Mouse (Mus musculus): Measurements from ENCODE around the gene Nfib. TPM values are rescaled to one million over a fixed set of nuclear protein-coding genes. Genes with fewer than 3 reads are reported as not detected.

The Nfib gene
- total RNA-seq, 2 experiments from 2014 or later = 126 TPM

DNA sequence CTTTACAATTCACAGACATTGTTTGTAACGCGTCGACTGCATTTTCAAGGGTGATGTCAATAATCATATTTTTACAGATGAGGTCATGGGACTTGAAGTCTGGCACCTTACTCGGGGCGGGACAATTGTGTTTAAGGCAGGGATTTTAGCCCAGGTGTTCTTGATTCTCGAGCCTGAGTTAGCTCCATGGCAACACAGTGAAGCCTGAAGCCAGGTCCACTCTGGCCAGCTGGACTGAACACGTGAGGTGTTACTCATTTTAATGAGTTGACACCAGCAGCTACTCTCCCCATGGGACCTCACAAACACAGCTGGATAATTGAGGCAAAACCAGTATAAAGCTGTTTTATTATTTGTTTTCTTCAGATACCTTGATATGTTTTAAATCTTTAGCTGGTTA lies 71.2 kb downstream of the Nfib start:
- no peak for DNase-seq

DNA sequence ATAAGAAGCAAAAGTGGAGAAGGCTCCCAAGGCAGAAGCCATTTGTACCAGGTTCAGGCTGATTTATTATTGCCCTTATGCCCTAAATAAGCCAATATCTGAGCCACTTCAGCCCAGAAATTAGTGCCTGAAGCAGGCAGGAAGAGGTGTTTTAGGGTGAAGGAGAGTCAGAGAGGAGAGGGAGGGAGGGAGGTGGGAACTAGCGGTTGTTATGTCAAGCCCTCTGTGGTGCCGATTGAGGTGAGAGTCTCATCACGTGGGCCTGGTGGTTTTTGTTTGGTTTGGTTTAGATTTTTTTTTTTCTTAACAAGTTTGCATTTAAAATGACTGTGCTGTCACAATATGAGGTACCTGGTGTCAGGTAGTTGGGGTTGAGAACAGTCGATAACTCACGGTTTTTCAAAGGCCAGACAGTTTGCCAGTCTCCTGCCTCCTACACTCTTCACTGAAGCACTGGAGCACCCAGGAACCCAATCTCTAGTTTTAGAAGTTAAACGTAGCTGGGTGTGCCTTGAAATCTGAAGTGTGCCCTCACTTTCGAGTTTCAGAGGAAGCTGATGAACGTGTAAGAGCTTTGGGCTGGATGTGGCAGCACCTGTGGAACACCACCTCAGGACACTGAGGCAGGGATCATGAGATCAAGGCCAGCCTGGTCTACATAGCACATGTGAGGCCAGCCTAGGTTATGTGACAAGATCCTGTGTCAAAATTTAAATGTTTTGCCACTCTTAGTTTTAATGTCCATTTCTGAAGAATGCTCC lies 81.1 kb downstream of the Nfib start:
- DNase-seq = no peak

DNA sequence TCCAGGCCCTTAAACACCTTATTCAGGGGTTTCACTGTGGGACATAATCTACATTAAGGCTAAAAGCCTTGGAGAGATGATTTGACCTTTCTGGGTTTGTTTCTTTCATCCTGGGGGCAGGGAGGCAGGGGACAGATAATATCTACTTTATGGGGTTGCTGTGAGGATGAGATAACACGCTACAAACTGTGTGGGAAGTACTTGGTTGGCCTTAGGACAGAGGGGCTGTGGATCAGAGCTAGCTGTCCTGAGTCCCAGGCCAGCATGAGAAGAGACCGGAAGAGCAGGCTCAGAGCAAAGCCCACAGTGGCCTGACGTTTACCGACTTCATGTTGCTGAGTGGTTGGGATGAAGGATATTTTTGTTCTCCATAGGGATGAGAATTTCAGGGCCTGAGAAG lies 81.7 kb downstream of the Nfib start:
- no peak for DNase-seq

DNA sequence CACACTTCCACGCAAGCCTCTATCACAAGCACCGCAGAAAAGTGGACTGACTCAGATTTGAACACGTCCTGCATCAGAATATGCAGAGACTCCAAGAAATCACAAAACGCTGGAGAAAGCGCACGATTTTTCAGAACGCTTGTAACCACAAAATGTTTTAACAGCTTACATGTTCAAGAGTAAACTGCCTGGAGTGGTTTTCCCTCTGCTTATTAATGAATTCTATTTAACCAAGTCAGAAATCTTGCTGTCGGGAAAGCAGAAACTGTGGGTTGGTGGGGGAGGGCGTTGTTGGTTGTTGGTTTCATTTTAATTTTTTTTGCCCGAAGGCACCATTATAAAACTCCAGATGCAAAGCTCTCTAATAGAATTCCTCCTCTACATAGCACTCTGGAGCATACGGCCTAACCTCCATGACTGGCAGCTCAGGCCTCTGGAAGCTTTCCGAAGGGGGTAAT lies 82.4 kb downstream of the Nfib start:
- DNase-seq = no peak

DNA sequence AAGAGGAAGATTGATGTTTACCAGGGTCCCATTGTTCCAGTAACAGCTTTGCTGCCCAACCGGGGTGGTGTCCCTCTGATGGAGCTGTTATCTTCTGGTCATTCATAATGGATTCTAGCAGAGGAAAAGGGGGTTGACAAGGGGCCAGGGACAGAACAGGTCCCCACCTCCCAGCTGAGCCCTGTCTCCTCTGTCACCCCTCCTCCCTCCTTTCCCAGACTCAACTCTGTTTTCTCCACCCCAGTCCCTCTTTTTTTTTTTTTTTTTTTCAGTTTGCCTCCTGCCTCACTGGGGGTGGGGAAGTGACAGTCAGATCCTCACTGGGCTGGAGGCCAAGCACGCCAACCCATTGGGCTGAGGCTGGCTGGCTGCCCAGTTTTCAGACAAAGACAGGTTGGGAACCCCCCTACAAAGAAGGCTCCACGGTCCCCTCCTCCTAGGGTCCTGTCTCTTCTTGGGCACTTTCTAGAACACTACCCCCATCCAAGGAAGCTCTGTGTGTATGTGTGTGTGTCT lies 83.2 kb downstream of the Nfib start:
- peak; percentile 37 to 44 for DNase-seq

GRCm38 (mm10) chr4:82619539-82619941 lies 86.0 kb downstream of the Nfib start:
- DNase-seq = no peak

- DNase-seq = no peak
Measured at GRCm38 (mm10) chr4:82619003-82619402, 86.5 kb downstream of the Nfib start.

- no peak for DNase-seq
Measured at GRCm38 (mm10) chr4:82617257-82617656, 88.3 kb downstream of the Nfib start.

DNA sequence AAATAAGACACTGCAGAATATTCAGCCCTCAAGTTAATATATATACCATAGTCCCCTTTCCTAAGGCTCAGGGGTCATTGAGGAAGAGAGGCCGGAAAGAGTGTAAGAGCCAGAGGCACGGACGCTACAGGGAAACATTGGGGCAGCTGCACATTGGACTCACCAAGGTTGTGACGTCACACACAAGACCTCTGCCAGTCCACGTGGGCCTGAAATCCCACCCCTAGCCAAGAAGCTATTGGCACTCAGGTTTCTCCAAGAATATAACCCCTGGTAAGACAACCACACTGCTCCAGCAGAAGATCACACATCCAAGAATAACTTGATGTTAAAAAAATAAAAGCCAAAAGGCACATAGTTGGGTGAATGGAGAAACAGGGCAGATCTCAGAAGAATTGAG lies 89.8 kb downstream of the Nfib start:
- no peak for DNase-seq

GRCm38 (mm10) chr4:82614466-82614805 lies 91.1 kb downstream of the Nfib start:
- no peak for DNase-seq

- peak; percentile 48 to 75 for DNase-seq
Measured at GRCm38 (mm10) chr4:82613606-82614465, 91.7 kb downstream of the Nfib start.

- DNase-seq = no peak
Measured at GRCm38 (mm10) chr4:82609676-82610075, 95.9 kb downstream of the Nfib start.

- DNase-seq = no peak
Measured at GRCm38 (mm10) chr4:82608768-82609610, 96.6 kb downstream of the Nfib start.

DNA sequence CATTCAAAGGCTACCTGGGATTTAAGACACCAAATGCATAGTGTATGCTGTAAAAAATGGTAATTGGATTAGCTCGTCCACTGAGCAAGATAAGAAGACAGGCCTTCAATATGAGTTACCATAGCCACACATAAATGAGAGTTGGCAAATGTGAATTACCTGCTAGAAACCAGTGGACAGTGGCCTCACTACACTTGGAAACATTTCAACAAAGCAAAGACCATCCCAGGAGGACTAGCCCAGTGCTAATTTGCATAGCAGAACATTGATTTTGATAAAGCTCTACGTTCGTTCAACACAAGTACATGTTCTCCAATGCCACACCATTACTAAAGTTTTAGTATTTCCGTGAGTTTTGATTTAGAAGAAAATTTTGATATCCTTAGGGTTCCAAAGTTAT lies 98.3 kb downstream of the Nfib start:
- DNase-seq = no peak

- DNase-seq = no peak
Measured at GRCm38 (mm10) chr4:82606351-82606750, 99.2 kb downstream of the Nfib start.

GRCm38 (mm10) chr4:82605034-82605784 lies 100.3 kb downstream of the Nfib start:
- DNase-seq = no peak

DNA sequence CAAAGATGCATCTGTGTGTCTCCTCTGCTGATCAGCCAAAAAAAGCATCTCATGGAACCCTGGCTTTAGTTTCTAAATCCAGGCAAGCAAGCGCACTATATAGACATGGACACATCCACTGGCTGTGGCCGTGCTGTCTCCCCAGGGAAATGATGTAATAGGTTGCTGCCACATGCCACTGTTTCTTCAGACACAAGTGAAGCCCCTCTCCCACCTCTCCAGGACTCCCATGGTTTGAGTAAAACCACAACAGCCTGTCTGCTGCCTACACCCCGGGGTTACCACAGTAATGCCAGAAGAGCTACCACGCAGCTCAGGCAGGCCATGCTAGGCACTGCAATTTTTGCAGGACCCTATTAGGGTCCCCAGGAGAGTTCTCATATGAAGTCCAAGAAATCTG lies 101.0 kb downstream of the Nfib start:
- no peak for DNase-seq

DNA sequence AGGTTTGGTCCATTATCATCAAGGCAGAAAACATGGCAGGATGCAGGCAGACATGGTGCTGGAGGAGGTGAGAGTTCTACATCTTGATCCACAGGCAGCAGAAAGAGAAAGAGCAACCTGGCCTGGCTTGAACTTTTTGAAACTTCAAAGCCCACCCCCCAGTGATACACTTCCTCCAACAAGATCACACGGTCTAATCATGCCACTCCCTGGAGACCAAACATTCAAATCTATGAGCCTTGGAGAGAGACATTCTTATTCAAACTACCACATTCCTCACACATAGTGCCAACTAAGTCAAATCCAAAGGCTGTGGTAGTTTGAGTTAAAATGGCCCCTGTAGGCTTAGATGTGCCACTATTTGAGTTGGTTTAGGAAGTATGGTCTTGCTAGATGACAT lies 104.9 kb downstream of the Nfib start:
- DNase-seq = no peak

DNA sequence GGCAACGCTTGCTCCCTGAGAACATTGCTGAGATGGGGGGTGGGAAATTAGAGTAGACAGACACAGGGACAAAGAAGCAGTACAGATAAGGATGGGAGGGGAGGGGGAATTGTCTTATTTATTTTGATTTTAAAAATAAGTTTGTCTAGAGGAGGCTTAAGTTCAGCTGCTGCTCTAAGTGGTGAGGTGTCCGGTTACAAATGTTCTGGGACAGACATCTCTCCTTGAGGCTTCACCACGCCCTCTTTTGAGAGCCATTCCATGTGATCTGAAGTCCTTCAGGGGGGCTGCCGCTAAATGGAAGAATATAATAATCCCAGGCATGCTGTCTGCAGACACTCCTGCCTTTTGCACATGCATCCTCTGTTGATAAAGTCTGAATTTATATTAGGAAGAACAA lies 107.1 kb downstream of the Nfib start:
- DNase-seq = peak in 1 of 2 experiments; percentile 27

DNA sequence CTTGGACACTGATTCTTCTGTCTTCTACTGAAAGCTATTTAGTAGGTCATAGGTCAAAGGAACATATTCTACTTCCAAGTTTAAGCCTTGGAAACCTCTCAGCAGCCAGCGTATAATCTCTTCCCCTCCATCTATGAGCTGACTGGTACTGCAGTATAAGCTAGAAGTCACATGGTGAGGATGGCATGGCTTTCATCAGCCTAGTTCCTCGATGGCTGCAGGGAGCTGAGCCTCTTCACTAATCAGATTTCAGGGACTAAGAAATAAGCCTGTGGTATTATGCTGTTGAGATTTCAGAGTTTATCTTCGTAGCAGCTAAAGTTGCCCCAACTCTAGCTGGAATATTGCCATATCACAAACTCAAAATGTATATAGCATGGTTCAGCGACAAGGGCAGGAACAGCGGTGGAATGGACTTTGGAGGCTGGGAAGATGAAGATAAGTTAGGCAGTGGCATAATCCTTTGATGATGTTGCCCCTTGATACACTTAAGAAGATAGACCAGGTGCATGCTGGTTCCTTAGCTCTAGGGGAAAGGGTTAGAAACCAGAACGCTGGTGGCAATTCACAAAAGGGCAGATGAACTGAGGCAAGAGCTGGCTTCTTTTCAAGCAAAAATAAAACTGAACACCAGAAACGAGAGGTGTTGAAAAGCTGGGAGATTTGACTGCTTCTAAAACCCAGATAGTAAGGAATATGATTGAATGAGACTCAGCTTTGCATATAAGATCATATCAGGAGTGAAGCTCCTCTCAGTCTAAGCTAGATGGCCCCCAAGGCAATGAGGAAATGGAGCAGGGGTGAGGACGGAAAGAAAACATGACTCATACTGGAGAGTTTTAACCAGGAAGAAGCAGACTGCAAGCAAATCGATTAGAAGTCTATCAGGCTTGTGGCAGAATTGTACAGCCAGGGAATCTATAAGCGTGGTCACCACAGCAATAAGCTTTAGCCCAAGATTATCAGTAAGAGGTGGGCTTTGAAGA lies 111.6 kb downstream of the Nfib start:
- DNase-seq = no peak

Data from heart, adult 18-20 months (tissue).